Mouse (Mus musculus): ENCODE results near the gene Wwc2. TPM values are rescaled to one million over a fixed set of nuclear protein-coding genes. Genes with fewer than 3 reads are reported as not detected.

Gene Wwc2
- total and polyA plus RNA-seq, 2 experiments from 2014 or later = 8.2 to 18.5 TPM

GRCm38 (mm10) chr8:47996712-47997111 lies 6.0 kb upstream of the Wwc2 start:
- no peak for TF ChIP-seq CTCF (IDR thresholded peaks at IDR 0.05; ENCODE audit: low read depth)
- TF ChIP-seq EP300 (IDR thresholded peaks at IDR 0.05; ENCODE audit: low read depth) = no peak
- no peak for DNase-seq (ENCODE audit: low spot score)
- ATAC-seq (ENCODE audit: insufficient read depth, low read depth) = no peak
- Histone ChIP-seq H3K4me1 (ENCODE audit: control insufficient read depth, insufficient read depth) (peaks cover 16% of the 10 kb centered on the region), H3K27me3 (ENCODE audit: control insufficient read depth, insufficient read depth, low read length) (no peaks in the 10 kb centered on the region), H3K27ac (ENCODE audit: low read depth) (no peak overlapping the region), H3K36me3 (replicated peaks; ENCODE audit: control insufficient read depth, insufficient read depth, low read length) (no peaks in the 10 kb centered on the region), H3K9ac (replicated peaks; ENCODE audit: low read depth, low read length) (no peak overlapping the region), H3K9me3 (replicated peaks; ENCODE audit: control insufficient read depth, low read length) (no peaks in the 10 kb centered on the region), H3K4me2 (ENCODE audit: low read depth, low read length) (no peak overlapping the region), H3K4me3 (ENCODE audit: low read depth, low read length) (no peak overlapping the region)
- 50% methylated on average over 1 of the region's 1 CpGs for WGBS

- no peaks in the 10 kb centered on the region for H3K36me3 ChIP-seq (replicated peaks; ENCODE audit: control insufficient read depth, insufficient read depth, low read length)
- DNase-seq (ENCODE audit: low spot score) = no peak
- 95% methylated on average over 3 of the region's 3 CpGs for WGBS
- no peaks in the 10 kb centered on the region for H3K9me3 ChIP-seq (replicated peaks; ENCODE audit: control insufficient read depth, low read length)
- no peak for TF ChIP-seq CTCF (IDR thresholded peaks at IDR 0.05; ENCODE audit: low read depth)
- TF ChIP-seq EP300 (IDR thresholded peaks at IDR 0.05; ENCODE audit: low read depth) = no peak
- peaks cover 21% of the 10 kb centered on the region for H3K4me1 ChIP-seq (ENCODE audit: control insufficient read depth, insufficient read depth)
- no peak for ATAC-seq (ENCODE audit: insufficient read depth, low read depth)
- no peak overlapping the region for H3K27ac ChIP-seq (ENCODE audit: low read depth)
- H3K4me2 ChIP-seq (ENCODE audit: low read depth, low read length) = no peak overlapping the region
- no peaks in the 10 kb centered on the region for H3K27me3 ChIP-seq (ENCODE audit: control insufficient read depth, insufficient read depth, low read length)
- no peak overlapping the region for H3K4me3 ChIP-seq (ENCODE audit: low read depth, low read length)
- H3K9ac ChIP-seq (replicated peaks; ENCODE audit: low read depth, low read length) = no peak overlapping the region
Measured at GRCm38 (mm10) chr8:47996126-47996525, 5.4 kb upstream of the Wwc2 start.

- no peak for ATAC-seq (ENCODE audit: insufficient read depth, low read depth)
- peaks cover 21% of the 10 kb centered on the region for H3K4me1 ChIP-seq (ENCODE audit: control insufficient read depth, insufficient read depth)
- H3K9ac ChIP-seq (replicated peaks; ENCODE audit: low read depth, low read length) = peak overlapping the region; percentile 40; the same call in 1 of the 2 replicates
- peak overlapping the region; percentile 59 for H3K4me2 ChIP-seq (ENCODE audit: low read depth, low read length)
- no peaks in the 10 kb centered on the region for H3K9me3 ChIP-seq (replicated peaks; ENCODE audit: control insufficient read depth, low read length)
- TF ChIP-seq EP300 (IDR thresholded peaks at IDR 0.05; ENCODE audit: low read depth) = no peak
- TF ChIP-seq CTCF (IDR thresholded peaks at IDR 0.05; ENCODE audit: low read depth) = no peak
- no peak for DNase-seq (ENCODE audit: low spot score)
- H3K36me3 ChIP-seq (replicated peaks; ENCODE audit: control insufficient read depth, insufficient read depth, low read length) = no peaks in the 10 kb centered on the region
- H3K27me3 ChIP-seq (ENCODE audit: control insufficient read depth, insufficient read depth, low read length) = no peaks in the 10 kb centered on the region
- peak overlapping the region; percentile 72 for H3K27ac ChIP-seq (ENCODE audit: low read depth)
- peak overlapping the region; percentile 39 for H3K4me3 ChIP-seq (ENCODE audit: low read depth, low read length)
- WGBS = 83% methylated on average over 6 of the region's 6 CpGs
Measured at GRCm38 (mm10) chr8:47995391-47995790, 4.7 kb upstream of the Wwc2 start.

GRCm38 (mm10) chr8:47994618-47995274 lies 4.0 kb upstream of the Wwc2 start:
- Histone ChIP-seq H3K9ac (replicated peaks; ENCODE audit: low read depth, low read length) (peak overlapping the region; percentile 40; the same call in 1 of the 2 replicates), H3K4me1 (ENCODE audit: control insufficient read depth, insufficient read depth) (peaks cover 21% of the 10 kb centered on the region), H3K4me3 (ENCODE audit: low read depth, low read length) (peak overlapping the region; percentile 39), H3K36me3 (replicated peaks; ENCODE audit: control insufficient read depth, insufficient read depth, low read length) (no peaks in the 10 kb centered on the region), H3K27ac (ENCODE audit: low read depth) (peak overlapping the region; percentile 72), H3K4me2 (ENCODE audit: low read depth, low read length) (peak overlapping the region; percentile 59), H3K27me3 (ENCODE audit: control insufficient read depth, insufficient read depth, low read length) (no peaks in the 10 kb centered on the region), H3K9me3 (replicated peaks; ENCODE audit: control insufficient read depth, low read length) (no peaks in the 10 kb centered on the region)
- TF ChIP-seq CTCF (IDR thresholded peaks at IDR 0.05; ENCODE audit: low read depth) (no peak), EP300 (IDR thresholded peaks at IDR 0.05; ENCODE audit: low read depth) (no peak)
- ATAC-seq (ENCODE audit: insufficient read depth, low read depth) = no peak
- peak; percentile 36 for DNase-seq (ENCODE audit: low spot score)
- WGBS = 22% methylated on average over 25 of the region's 25 CpGs

- Histone ChIP-seq H3K4me1 (ENCODE audit: control insufficient read depth, insufficient read depth) (peaks cover 50% of the 10 kb centered on the region), H3K9me3 (replicated peaks; ENCODE audit: control insufficient read depth, low read length) (no peaks in the 10 kb centered on the region), H3K4me2 (ENCODE audit: low read depth, low read length) (peak overlapping the region; percentile 91), H3K9ac (replicated peaks; ENCODE audit: low read depth, low read length) (peak overlapping the region; percentile 98), H3K36me3 (replicated peaks; ENCODE audit: control insufficient read depth, insufficient read depth, low read length) (no peaks in the 10 kb centered on the region), H3K27ac (ENCODE audit: low read depth) (peak overlapping the region; percentile 100), H3K4me3 (ENCODE audit: low read depth, low read length) (peak overlapping the region; percentile 95), H3K27me3 (ENCODE audit: control insufficient read depth, insufficient read depth, low read length) (no peaks in the 10 kb centered on the region)
- DNase-seq (ENCODE audit: low spot score) = peak; percentile 98
- peak; percentile 93 for ATAC-seq (ENCODE audit: insufficient read depth, low read depth)
- WGBS = under 1% methylated on average over 35 of the region's 45 CpGs
- TF ChIP-seq EP300 (IDR thresholded peaks at IDR 0.05; ENCODE audit: low read depth) (peak; percentile 81; the same call in 1 of the 2 replicates), CTCF (IDR thresholded peaks at IDR 0.05; ENCODE audit: low read depth) (peak; percentile 28)
Measured at GRCm38 (mm10) chr8:47990386-47990772, 345 bp downstream of the Wwc2 start.
